Mouse (Mus musculus) embryonic facial prominence, embryonic 12.5 days (tissue): ENCODE results near the gene Rnf216. TPM values are rescaled to one million over a fixed set of nuclear protein-coding genes. Genes with fewer than 3 reads are reported as not detected.

Experiments
- ATAC-seq: fragments of 200-750 bp; cut with Nextera tagmentation; 2 replicates; pipeline ENCODE4 v1.8.0; 2017; ENCODE audit not compliant: insufficient number of reproducible peaks, insufficient read depth, low FRiP score, low TSS enrichment
- H3K27ac ChIP-seq: fragments of 300-500 bp; sonication (generic); 2 replicates; pipeline ENCODE4 v1.5.1; 2016; ENCODE audit warnings: mild to moderate bottlenecking
- H3K27me3 ChIP-seq: fragments of 300-500 bp; sonication (generic); 2 replicates; pipeline ENCODE4 v1.6.1; 2016; ENCODE audit warnings: mild to moderate bottlenecking, moderate library complexity
- H3K36me3 ChIP-seq: fragments of 300-500 bp; sonication (generic); 2 replicates; pipeline ENCODE4 v1.6.1; 2016; ENCODE audit warnings: mild to moderate bottlenecking
- H3K4me1 ChIP-seq: fragments of 300-500 bp; sonication (generic); 2 replicates; pipeline ENCODE4 v1.6.1; 2016
- H3K4me2 ChIP-seq: fragments of 300-500 bp; sonication (generic); replicated peaks from 2 replicates; pipeline ENCODE4 v1.6.1; 2016; ENCODE audit warnings: mild to moderate bottlenecking, moderate library complexity
- H3K4me3 ChIP-seq: fragments of 300-500 bp; sonication (generic); 2 replicates; pipeline ENCODE4 v1.5.1; 2016; ENCODE audit warnings: mild to moderate bottlenecking
- H3K9ac ChIP-seq: fragments of 300-500 bp; sonication (generic); 2 replicates; pipeline ENCODE4 v1.6.1; 2016; ENCODE audit warnings: mild to moderate bottlenecking, moderate library complexity
- H3K9me3 ChIP-seq: fragments of 300-500 bp; sonication (generic); 2 replicates; pipeline ENCODE4 v1.6.1; 2016; ENCODE audit warnings: mild to moderate bottlenecking, moderate library complexity
- WGBS: fragments of 180-500 bp; shearing (Covaris S2); methylation state at CpG from one replicate; pipeline ENCODE4 v1.1.7; 2016; 5-methylcytosine and 5-hydroxymethylcytosine counted together
- polyA plus RNA-seq: library from polyadenylated mRNA; unstranded; fragments of >200 nt; fragmentation: Nextera tagmentation; extraction: Ambion mirVana; gene quantifications from 2 replicates; pipeline ENCODE4 v1.2.1, GENCODE M21; 2016

Gene Rnf216
- polyA plus RNA-seq, 1 experiment from 2014 or later: 56.4 TPM

DNA sequence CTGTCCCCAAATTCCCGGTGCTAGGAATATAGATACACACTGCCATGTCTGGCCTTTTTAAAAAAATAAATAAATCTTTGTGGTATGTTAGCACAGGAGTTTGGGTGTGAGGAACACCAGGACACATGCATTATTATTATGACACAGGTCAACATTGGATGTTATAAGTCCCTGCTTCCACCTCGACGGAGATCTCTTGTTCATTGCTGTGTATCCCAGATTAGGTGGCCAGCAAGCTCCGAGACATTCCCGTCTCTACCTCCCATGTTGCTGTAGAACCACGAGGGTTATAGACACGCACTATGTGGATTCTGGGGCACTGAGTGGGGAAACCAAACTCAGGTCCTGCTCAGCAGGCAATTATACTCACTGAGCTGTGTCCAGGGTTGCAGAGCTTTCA, 17.5 kb downstream of the Rnf216 start:
- no peaks in the 10 kb centered on the region for H3K27me3 ChIP-seq
- no peaks in the 10 kb centered on the region for H3K9me3 ChIP-seq
- no peak overlapping the region for H3K4me3 ChIP-seq
- no peak for ATAC-seq
- H3K4me1 ChIP-seq: no peaks in the 10 kb centered on the region
- H3K4me2 ChIP-seq: no peak overlapping the region
- H3K9ac ChIP-seq: no peak overlapping the region
- 87% methylated on average over 7 of the region's 7 CpGs for WGBS
- H3K36me3 ChIP-seq: peaks cover 20% of the 10 kb centered on the region
- H3K27ac ChIP-seq: no peak overlapping the region

DNA sequence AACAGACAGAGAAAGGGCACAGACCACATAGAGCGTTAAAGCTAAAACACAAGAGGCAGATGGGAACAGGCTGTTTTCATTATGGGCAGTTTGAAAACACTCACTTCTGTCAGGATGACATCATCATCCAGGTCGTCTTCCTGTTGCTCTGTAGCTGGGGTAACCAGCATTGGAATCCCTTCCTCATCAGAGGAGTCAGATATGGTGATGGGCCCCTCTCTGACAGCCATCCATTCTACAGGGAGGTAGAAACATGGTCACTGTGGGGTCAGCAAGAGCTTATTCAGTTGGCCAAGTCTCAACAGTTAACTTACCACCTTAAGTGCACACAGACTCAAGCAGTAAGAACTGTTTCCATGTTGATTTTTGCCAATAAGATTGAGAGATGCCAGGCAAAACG, 19.9 kb downstream of the Rnf216 start:
- Histone ChIP-seq H3K36me3 (peaks cover 38% of the 10 kb centered on the region), H3K9ac (no peak overlapping the region), H3K4me3 (no peak overlapping the region), H3K9me3 (no peaks in the 10 kb centered on the region), H3K27ac (no peak overlapping the region), H3K4me1 (no peaks in the 10 kb centered on the region), H3K27me3 (no peaks in the 10 kb centered on the region), H3K4me2 (no peak overlapping the region)
- WGBS: 51% methylated on average over 3 of the region's 3 CpGs
- no peak for ATAC-seq

DNA sequence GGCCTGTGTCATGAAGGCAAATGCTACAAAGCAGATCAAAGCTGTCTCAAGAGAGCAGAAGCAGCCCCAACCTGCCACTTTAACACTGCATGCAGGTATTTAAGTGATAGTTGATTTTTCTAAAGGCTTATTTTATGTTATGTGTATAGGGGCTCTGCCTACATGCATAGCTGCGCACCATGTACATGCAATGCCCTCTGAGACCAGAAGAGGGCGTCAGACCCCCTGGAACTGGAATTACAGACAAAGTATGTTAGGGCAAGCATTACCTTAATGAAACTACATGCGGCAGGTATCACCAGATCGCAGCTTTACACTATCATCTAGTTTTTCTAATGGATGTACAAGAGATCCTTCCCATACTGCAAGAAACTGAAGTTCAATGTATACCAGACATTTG, 27.9 kb downstream of the Rnf216 start:
- H3K36me3 ChIP-seq: peaks cover 64% of the 10 kb centered on the region
- no peak for ATAC-seq
- no peak overlapping the region for H3K4me3 ChIP-seq
- no peak overlapping the region for H3K4me2 ChIP-seq
- no peak overlapping the region for H3K27ac ChIP-seq
- no peaks in the 10 kb centered on the region for H3K9me3 ChIP-seq
- 71% methylated on average over 4 of the region's 4 CpGs for WGBS
- no peaks in the 10 kb centered on the region for H3K4me1 ChIP-seq
- no peaks in the 10 kb centered on the region for H3K27me3 ChIP-seq
- H3K9ac ChIP-seq: no peak overlapping the region

DNA sequence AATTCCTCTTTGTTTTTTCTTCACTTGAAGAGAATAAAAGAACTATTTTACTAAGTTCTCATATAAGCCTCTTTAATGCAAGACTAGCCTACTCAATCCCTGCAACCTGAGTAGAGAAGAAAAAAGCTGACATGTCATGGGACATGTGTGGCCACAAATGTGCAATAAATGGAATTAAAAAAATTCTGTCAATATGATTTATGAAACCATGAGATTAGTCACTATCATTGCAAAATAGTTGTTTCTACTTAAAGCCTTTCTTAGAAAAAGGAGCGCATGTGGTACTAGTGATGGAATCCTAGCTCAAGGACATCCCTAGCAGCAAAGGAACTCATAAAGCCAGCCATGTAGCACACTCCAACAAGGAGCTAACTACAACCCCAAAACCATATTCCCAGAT, 33.0 kb downstream of the Rnf216 start:
- no peak overlapping the region for H3K4me2 ChIP-seq
- WGBS: 95% methylated on average over 1 of the region's 1 CpGs
- H3K4me3 ChIP-seq: no peak overlapping the region
- no peak for ATAC-seq
- H3K36me3 ChIP-seq: peaks cover 69% of the 10 kb centered on the region
- H3K9ac ChIP-seq: no peak overlapping the region
- no peaks in the 10 kb centered on the region for H3K27me3 ChIP-seq
- no peaks in the 10 kb centered on the region for H3K4me1 ChIP-seq
- no peak overlapping the region for H3K27ac ChIP-seq
- H3K9me3 ChIP-seq: no peaks in the 10 kb centered on the region

DNA sequence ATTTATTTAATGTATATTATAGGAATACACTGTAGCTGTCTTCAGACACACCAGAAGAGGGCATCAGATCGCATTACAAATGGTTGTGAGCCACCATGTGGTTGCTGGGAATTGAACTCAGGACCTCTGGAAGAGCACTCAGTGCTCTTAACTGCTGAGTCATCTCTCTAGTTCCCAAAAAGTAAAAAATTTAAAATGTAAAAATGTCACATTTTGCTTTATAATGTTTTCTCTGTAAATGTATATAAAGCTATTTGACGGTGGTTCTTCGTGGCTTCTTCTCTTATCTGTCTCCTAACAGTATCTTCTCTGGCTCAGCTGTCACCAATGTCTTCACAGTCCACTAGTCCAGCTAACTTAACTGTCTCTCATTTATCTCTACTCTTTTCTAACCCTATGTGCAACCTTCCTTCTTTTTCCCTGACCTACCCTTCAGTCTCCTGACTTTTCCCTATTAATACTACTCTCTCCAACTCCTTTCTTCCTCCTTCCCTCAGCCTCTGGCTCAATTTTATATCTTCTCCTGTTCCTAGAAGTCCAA, 36.1 kb downstream of the Rnf216 start:
- Histone ChIP-seq H3K4me2 (no peak overlapping the region), H3K36me3 (peaks cover 72% of the 10 kb centered on the region), H3K9me3 (no peaks in the 10 kb centered on the region), H3K4me1 (no peaks in the 10 kb centered on the region), H3K27me3 (no peaks in the 10 kb centered on the region), H3K27ac (no peak overlapping the region), H3K9ac (no peak overlapping the region), H3K4me3 (no peak overlapping the region)
- no peak for ATAC-seq
- 98% methylated on average over 3 of the region's 3 CpGs for WGBS

DNA sequence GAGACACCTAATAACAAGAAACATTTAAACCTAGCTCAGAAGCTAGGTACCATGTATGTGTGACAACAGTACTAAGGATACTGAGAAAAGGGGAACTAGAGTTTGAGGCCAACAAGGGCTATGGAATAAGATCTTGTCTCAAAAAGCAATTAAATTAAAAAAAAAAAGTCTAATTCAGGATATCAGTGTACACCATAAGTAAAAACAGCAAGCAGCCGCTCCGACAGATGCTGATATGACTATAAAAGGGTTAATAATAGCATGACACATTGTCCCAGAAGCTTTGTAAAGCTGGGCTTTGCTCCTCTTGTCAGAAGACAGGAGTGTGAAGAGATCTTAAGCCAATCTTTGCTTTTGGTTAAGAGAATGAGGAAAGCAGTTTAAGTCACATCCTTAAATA, 36.8 kb downstream of the Rnf216 start:
- Histone ChIP-seq H3K9me3 (no peaks in the 10 kb centered on the region), H3K36me3 (peaks cover 70% of the 10 kb centered on the region), H3K27me3 (no peaks in the 10 kb centered on the region), H3K4me2 (no peak overlapping the region), H3K4me3 (no peak overlapping the region), H3K9ac (no peak overlapping the region), H3K4me1 (no peaks in the 10 kb centered on the region), H3K27ac (no peak overlapping the region)
- ATAC-seq: no peak
- 99% methylated on average over 2 of the region's 2 CpGs for whole genome bisulfite sequencing

DNA sequence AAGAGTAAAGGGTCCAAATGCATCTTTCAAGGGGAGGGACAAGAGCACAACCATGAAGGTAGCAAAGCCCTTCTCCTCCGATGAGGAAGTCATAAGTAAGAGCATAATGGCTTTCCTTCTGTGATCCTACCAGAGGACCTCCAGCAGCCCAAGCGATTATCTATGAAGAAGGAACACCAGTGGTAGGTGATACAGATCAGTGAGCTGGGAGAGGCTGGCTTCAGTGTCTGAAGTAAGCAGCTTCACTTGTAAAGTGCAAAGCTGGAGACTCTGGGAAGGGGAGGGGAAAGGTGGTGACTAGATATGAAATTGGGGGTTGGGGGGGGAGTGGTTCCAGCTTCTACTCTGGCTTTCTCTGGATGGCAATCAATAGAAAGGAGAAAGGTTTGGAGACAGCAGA, 43.7 kb downstream of the Rnf216 start:
- H3K27ac ChIP-seq: no peak overlapping the region
- WGBS: 84% methylated on average over 2 of the region's 2 CpGs
- H3K9me3 ChIP-seq: no peaks in the 10 kb centered on the region
- no peak overlapping the region for H3K9ac ChIP-seq
- H3K36me3 ChIP-seq: peaks cover 58% of the 10 kb centered on the region
- H3K4me2 ChIP-seq: no peak overlapping the region
- ATAC-seq: no peak
- no peak overlapping the region for H3K4me3 ChIP-seq
- H3K4me1 ChIP-seq: no peaks in the 10 kb centered on the region
- H3K27me3 ChIP-seq: no peaks in the 10 kb centered on the region

DNA sequence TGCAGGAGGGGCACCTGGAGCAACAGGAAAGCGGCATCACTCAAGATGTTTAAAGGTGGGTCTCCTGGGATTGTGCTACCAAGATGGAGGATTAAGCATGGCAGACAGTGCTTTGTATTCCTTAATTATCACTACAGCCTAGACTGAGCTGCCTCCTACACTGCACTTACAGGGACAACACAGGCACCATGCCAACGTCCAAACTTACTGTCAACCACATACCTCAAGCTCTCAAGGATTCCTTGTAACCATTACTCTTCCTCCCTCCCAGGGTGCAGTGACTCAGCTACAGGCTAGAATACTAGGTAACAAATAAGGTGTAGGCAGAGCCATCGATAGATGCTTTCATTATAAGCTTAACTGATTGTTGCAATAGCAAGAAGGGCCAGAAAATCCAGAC, 44.4 kb downstream of the Rnf216 start:
- no peak for ATAC-seq
- Histone ChIP-seq H3K4me2 (no peak overlapping the region), H3K27me3 (no peaks in the 10 kb centered on the region), H3K36me3 (peaks cover 60% of the 10 kb centered on the region), H3K4me3 (no peak overlapping the region), H3K27ac (no peak overlapping the region), H3K9ac (no peak overlapping the region), H3K9me3 (no peaks in the 10 kb centered on the region), H3K4me1 (no peaks in the 10 kb centered on the region)
- 93% methylated on average over 3 of the region's 3 CpGs for WGBS

DNA sequence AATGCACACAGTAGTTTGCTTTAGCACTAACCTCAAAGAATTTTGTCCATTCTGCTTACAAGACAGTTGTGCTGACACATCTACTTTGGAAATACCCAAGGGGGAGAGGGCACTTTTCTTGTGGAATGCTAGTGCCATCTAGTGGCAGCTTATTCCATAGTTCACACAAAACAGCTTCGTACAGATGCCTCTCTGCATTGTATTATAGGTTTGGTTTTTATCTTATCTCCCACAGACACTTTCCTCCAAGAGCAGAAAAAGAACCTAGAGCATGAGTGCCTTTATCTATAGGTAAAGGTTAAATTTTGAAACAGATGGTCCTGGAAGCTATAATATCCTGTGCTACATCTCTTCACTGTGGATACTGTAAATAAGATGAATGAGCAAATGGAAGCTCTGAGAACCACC, 46.2 kb downstream of the Rnf216 start:
- Histone ChIP-seq H3K27me3 (no peaks in the 10 kb centered on the region), H3K36me3 (peaks cover 63% of the 10 kb centered on the region), H3K4me3 (no peak overlapping the region), H3K9ac (no peak overlapping the region), H3K27ac (no peak overlapping the region), H3K4me2 (no peak overlapping the region), H3K4me1 (no peaks in the 10 kb centered on the region), H3K9me3 (no peaks in the 10 kb centered on the region)
- WGBS: 26% methylated on average over 1 of the region's 1 CpGs
- no peak for ATAC-seq

DNA sequence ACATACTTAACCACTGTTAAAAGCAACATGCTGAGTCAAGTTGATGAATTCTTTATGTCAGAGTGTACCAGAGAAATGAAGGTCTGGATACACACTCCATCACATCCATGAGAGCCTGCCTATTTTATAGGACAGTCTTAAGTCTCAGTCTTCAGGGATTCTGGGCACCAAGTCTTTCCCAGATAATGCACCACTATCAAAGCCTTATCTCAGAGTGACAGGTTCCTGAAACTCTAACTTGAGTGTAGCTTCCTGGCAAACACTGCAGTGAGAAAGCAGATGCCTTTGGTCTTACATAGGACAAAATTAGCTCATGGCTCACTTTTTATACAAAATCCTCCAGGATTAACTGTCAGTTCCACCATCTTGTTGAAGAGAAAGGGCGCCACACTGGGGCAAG, 46.7 kb downstream of the Rnf216 start:
- ATAC-seq: no peak
- no peak overlapping the region for H3K27ac ChIP-seq
- H3K9me3 ChIP-seq: no peaks in the 10 kb centered on the region
- 93% methylated on average over 1 of the region's 1 CpGs for WGBS
- H3K4me2 ChIP-seq: no peak overlapping the region
- H3K9ac ChIP-seq: no peak overlapping the region
- no peak overlapping the region for H3K4me3 ChIP-seq
- H3K4me1 ChIP-seq: no peaks in the 10 kb centered on the region
- H3K27me3 ChIP-seq: no peaks in the 10 kb centered on the region
- peaks cover 63% of the 10 kb centered on the region for H3K36me3 ChIP-seq

DNA sequence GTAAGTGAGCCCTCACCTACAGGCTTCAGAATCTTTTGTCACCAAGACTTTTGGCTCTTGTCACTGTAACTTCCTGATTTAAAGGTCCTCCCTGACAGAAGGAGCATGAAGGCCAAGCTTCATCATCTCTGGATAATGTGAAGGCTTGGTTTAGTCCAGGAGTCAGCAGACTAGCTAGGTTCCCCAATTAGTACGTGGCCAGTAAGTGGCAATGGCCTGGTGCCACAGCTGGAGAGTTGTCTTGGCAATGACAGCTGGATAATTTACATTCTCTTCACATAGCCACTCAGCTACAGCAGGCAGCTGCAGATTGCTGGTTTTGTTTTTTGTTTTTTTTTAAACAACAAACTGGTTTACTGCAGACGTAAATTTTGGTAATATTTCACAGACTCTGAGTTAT, 47.6 kb downstream of the Rnf216 start:
- Histone ChIP-seq H3K27ac (no peak overlapping the region), H3K36me3 (peaks cover 63% of the 10 kb centered on the region), H3K4me1 (no peaks in the 10 kb centered on the region), H3K4me2 (no peak overlapping the region), H3K27me3 (no peaks in the 10 kb centered on the region), H3K9me3 (no peaks in the 10 kb centered on the region), H3K9ac (no peak overlapping the region), H3K4me3 (no peak overlapping the region)
- 95% methylated on average over 2 of the region's 2 CpGs for WGBS
- ATAC-seq: no peak

DNA sequence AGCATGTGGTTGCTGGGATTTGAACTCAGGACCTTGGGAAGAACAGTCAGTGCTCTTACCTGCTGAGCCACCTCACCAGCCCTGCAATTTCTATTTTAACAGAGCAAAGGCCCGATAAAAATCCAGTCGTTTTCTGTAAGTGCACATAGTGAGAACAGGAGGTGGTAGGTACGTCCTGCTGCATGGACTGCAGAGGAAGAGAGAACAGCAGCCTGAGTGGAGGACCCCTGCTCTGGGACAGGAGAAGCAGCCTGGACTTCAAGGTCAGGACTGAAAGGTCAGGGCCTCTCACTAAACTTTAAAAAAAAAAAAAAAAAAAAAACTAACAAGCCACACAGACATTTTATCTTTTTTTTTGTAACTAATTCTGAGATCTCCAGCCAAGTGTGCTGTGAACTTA, 50.5 kb downstream of the Rnf216 start:
- no peak overlapping the region for H3K27ac ChIP-seq
- no peak overlapping the region for H3K9ac ChIP-seq
- peaks cover 62% of the 10 kb centered on the region for H3K36me3 ChIP-seq
- WGBS: 88% methylated on average over 3 of the region's 3 CpGs
- no peak for ATAC-seq
- peaks cover 9% of the 10 kb centered on the region; the same call in 1 of the 2 replicates for H3K4me1 ChIP-seq
- H3K4me2 ChIP-seq: no peak overlapping the region
- H3K9me3 ChIP-seq: no peaks in the 10 kb centered on the region
- H3K4me3 ChIP-seq: no peak overlapping the region
- no peaks in the 10 kb centered on the region for H3K27me3 ChIP-seq

DNA sequence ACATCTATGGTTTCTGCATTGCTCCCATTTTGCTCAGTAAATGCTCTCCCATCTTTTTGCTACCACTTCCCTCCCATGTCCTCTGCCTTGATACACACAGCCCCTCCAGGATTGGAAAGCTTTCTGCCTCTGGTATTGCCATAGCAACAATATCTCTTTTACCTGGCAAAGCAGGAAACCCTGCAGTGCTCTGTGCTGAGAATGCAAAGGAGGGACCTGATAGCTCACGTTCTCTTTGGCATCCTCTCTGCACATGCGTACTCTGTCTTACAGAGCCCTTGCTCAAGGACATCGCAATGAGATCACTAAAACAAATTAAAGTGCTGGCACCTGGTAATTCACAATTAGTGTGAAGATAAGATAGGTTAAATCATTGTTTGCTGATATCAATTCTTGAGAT, 51.3 kb downstream of the Rnf216 start:
- no peak for ATAC-seq
- Histone ChIP-seq H3K4me2 (no peak overlapping the region), H3K36me3 (peaks cover 59% of the 10 kb centered on the region), H3K4me3 (no peak overlapping the region), H3K4me1 (peaks cover 9% of the 10 kb centered on the region; the same call in 1 of the 2 replicates), H3K9me3 (no peaks in the 10 kb centered on the region), H3K9ac (no peak overlapping the region), H3K27me3 (no peaks in the 10 kb centered on the region), H3K27ac (no peak overlapping the region)
- 75% methylated on average over 3 of the region's 3 CpGs for WGBS
